Mouse (Mus musculus) thymus, postnatal 14 days (tissue): ENCODE measurements at regions not wholly inside any gene's neighbourhood (a gene's known extent, or its start where the extent isn't known, plus 50 kb on each side); places are given as distances from the start of the nearest gene placed in this dataset.
"Not testable (repeated sequence)": the region's sequence is repeated elsewhere in the genome, so short reads cannot be mapped to it uniquely, and the experiment has no call there.

Source experiments
- DNase-seq: peaks from one replicate; pipeline ENCODE4 v3.0.0; 2021

GRCm38 (mm10) chr7:73037638-73038037 lies 337.7 kb upstream of the Rgma start:
- no peak for DNase-seq

DNA sequence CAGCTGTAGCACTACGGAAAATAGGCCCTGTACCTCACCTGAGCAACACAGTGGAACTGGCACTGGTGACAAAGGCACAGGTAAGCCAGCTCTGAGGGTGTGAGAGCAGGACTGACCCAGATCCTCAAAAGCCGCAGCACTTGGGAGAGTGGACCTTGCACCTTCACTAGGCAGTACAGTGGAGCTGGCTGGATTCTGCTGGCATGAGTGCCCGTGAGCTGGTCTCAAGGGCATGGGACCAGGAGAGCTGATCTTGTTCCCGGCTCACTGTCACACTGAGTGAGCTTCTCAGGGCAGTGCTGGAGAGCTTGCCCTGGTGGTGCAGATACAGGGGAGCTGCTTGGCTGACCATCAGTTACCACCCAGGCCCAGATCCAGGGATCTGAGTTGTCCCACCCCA lies 335.4 kb upstream of the Rgma start:
- DNase-seq: no peak

- no peak for DNase-seq
Measured at GRCm38 (mm10) chr7:73044316-73044715, 331.0 kb upstream of the Rgma start.

DNA sequence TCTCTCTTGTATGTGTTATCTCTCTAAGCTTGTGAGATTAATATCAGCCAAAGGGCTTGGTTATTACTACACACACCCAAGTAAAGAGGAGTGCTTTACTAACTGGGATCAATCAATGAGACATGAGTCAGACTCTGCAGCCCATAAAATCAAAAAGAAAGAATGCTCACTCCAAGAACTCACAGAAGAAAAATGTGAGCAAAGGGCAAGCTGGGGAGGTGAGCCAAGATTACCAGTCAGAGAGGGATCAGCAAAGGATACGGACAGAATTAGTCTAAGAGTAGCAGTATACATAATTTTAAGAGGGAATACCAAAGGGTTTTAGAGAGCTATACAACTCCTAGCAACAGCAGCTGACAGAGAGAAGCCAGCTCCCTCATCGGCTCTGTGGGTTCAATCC lies 319.4 kb upstream of the Rgma start:
- DNase-seq: no peak

- no peak for DNase-seq
Measured at GRCm38 (mm10) chr7:73063556-73063955, 311.8 kb upstream of the Rgma start.

DNA sequence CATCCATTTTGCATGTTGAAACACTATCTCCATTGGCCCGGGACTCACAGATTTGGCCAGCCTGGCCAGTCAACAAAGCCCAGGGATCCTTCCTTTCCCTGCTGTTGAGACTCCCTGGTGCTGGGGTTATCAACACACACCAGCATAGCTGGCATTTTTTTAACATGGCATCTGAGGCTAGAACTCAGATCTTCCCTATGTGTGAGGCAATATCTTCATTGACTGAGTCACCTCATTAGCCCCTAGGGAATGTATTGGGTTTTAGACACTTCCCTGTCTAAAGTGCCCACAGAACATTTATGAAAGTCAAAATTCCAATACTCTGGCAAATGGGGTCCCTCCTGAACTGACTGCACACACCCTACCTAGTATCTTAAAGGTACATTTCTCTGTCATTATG lies 306.8 kb upstream of the Rgma start:
- no peak for DNase-seq

GRCm38 (mm10) chr7:73069352-73069751 lies 306.0 kb upstream of the Rgma start:
- no peak for DNase-seq

DNA sequence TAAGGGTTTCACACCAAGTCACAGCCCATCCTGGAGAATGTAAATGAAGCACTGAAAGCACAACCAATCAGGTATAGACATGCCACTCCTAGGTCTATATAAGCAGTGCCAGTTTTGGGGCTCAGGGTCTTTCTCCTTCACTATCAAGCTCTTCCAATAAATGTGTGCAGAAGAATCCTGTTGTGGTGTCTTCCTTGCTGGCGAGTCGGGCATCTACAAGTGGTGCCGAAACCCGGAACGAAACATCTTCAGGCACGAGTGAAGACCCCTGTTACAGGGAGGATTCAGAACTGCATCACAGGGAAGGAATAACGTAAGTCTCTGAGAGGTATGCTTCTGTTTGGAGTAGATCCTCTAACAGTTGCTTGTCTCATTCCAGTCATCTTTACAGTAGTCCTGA lies 299.9 kb upstream of the Rgma start:
- DNase-seq: not testable (repeated sequence)

DNA sequence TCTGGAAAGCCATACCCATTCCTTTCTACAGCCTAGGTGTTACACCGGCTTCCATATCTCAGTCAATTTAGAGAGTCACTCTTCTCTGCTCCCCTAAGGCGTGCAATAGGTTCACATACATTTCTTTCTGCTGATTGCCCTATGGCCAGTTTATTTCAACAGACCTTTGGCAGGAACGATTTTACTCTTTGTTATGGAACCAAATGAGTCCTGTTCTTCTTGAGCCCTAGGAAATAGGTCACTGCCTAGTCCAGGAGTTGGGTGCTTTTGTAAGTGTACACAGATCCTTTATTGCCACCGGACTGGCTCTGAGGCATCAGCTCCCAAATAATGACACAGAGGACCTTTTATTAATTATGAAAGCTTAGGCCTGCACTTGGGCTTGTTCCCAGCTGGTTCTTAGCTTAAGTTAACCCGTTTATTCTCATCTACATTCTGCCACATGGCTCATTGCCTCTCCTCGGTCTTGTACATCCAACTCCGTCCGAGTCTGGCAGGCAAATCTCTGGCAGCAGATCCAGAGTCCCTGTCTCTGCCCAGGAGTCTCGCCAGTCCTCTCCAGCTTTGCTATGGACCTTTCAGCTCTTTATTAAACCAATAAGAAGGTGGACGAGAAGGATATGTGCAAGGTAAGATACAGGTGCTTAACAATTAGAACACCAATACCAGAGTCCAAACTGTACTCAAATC lies 287.7 kb upstream of the Rgma start:
- no peak for DNase-seq

- DNase-seq: no peak
Measured at GRCm38 (mm10) chr7:73088321-73088720, 287.0 kb upstream of the Rgma start.

DNA sequence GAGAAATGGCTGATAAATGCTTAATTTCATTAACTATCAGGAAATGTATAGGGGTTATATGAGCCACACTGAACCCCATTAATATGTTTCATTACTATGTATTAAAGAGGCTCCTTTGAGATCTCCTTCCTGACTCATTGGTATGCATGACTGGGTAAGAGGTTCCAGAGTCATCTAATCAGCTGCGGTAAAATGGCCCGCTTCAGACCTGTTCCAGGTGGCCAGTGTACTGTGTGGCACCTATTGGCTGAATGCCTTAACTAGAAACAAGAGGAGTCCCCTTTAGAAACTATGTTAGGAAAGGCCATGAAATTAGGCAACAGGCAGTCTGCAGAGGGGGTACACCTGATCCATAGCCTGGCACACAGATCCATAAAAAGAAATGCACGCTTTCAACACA lies 283.6 kb upstream of the Rgma start:
- DNase-seq: no peak

- DNase-seq: no peak
Measured at GRCm38 (mm10) chr7:73094059-73094458, 281.2 kb upstream of the Rgma start.

DNA sequence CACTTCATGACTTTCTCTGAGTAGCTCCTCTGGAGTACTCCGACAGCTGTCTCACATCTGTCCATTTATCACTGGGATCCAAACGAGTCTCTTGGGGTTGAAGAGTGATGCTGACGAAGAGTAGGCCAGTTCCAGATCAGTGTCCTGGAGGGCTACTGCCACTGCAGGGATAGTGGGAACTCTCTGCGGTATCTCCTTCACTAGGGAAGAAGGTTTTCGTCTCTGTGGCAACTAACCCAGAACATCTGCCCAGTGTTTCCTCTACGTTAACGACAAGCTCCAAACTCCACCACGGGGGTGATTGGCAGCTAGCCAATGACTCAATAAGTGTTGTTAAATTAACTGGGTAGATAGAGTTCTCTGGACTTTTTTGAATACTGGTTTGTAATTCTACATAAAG lies 256.4 kb upstream of the Rgma start:
- DNase-seq: no peak

DNA sequence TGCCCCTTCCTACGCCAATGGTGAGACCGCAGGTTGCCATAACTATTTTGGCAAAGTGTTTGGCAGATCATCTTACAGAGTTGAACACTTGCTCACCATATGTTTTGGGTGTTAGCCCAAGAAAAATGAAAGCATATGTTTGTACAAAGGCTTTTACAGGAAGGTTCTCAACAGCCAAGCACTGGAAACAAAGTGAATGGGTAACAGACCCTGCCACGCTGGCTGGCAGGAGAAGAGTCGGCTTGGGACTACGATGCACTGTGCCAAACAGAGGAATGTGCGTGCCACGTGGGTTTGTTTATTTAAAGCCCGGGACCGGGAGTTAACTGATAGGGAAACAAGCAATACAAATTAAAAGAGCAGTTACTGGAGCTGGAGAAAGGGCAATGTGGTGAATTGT lies 255.0 kb upstream of the Rgma start:
- DNase-seq: no peak

- no peak for DNase-seq
Measured at GRCm38 (mm10) chr7:73124976-73125375, 250.3 kb upstream of the Rgma start.

DNA sequence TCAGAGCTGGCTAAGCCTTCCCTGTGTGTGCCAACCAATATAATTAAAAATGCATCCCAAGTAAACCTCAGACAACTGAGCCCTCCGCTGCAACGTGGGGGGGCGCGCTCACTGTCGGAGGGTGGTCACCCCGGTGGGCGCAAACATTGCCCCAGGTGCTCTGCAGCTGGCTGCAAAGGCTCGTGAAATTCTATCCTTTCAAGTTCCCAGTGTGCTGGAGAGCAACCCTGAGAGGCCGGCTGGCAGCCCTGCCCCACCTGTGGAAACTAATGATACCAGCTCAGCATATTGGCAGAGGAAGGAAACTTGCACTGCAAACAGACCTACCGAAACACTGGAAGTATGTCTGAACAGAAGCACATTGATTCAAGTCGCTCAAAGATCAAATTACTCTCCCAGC lies 249.4 kb upstream of the Rgma start:
- DNase-seq: no peak

GRCm38 (mm10) chr7:73135786-73136185 lies 239.5 kb upstream of the Rgma start:
- no peak for DNase-seq

DNA sequence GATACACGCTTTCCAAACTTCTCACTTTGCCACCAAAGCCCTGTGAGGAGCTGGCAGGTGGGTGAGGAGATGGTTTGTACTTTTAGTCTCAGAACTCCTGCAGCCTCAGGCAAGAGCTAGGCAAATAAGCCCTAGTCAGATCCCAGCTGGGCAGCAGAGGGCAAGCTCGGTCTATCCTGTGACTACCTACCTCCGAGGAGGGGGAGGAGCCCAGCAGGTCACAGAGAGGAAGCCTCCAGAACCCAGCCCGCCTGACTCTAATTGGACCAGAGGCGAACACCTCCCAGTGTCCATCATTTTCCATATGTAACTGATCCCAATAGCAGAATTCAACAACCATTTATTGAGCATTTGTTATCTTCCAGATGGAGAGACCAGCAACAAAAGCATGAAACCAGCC lies 237.0 kb upstream of the Rgma start:
- no peak for DNase-seq

DNA sequence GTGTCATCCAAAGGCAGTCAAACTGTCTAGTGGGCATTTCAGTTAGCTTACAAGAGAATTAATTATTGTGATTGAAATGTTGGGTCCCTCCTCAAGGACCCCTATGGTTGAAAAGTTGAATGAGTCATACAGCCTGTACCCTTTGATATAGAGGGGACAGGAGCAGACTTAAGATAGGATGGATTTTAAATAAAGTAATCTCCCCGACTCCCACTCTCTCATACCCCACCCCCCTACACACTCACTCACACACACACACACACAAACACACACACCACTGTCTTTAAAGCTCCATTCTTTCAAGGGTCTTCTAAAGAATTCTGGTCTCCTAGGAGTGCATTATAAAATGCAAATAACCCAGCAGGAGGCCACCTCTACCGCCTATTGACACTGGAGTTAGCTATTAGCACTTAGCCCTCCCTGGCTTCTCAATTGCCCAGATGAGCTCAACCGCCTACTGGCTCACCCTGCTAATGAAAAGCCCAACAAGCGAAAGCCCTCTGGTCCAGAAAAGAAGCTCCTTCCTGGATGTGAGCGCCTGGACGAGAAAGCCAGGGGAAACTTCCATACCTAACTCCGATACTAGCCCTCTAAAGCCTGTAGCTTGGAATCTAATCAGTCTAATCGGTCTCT lies 236.3 kb upstream of the Rgma start:
- DNase-seq: no peak

- no peak for DNase-seq
Measured at GRCm38 (mm10) chr7:73139901-73140300, 235.4 kb upstream of the Rgma start.

DNA sequence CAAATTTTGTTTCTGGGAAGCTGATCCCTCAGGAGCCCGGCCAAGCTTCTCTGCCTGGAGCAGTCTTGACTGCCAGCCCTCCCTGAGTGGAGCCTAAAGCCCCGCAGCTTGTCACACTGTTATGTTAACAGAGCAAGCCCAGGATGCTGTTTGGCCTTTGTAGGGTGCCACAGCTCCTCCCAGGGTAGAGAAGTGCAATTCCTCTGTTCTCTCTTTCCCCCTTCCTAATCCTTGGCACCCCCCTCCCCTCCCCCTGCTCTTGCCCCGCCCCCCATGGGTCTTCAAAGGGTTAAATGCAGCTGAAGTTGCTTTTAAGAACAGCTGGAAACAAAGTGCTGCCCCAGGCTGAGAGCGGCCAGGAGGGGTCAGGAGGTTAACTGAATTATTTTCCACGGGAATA lies 234.1 kb upstream of the Rgma start:
- no peak for DNase-seq

- DNase-seq: no peak
Measured at GRCm38 (mm10) chr7:73143902-73144301, 231.4 kb upstream of the Rgma start.

GRCm38 (mm10) chr7:73144846-73145245 lies 230.5 kb upstream of the Rgma start:
- no peak for DNase-seq

GRCm38 (mm10) chr7:73147251-73147650 lies 228.1 kb upstream of the Rgma start:
- DNase-seq: no peak

- DNase-seq: no peak
Measured at GRCm38 (mm10) chr7:73150436-73150835, 224.9 kb upstream of the Rgma start.
